Mouse (Mus musculus): ENCODE results near the gene Gm21983. TPM values are rescaled to one million over a fixed set of nuclear protein-coding genes. Genes with fewer than 3 reads are reported as not detected.

Gene Gm21983
- polyA plus RNA-seq, 1 experiment from 2014 or later = not detected

DNA sequence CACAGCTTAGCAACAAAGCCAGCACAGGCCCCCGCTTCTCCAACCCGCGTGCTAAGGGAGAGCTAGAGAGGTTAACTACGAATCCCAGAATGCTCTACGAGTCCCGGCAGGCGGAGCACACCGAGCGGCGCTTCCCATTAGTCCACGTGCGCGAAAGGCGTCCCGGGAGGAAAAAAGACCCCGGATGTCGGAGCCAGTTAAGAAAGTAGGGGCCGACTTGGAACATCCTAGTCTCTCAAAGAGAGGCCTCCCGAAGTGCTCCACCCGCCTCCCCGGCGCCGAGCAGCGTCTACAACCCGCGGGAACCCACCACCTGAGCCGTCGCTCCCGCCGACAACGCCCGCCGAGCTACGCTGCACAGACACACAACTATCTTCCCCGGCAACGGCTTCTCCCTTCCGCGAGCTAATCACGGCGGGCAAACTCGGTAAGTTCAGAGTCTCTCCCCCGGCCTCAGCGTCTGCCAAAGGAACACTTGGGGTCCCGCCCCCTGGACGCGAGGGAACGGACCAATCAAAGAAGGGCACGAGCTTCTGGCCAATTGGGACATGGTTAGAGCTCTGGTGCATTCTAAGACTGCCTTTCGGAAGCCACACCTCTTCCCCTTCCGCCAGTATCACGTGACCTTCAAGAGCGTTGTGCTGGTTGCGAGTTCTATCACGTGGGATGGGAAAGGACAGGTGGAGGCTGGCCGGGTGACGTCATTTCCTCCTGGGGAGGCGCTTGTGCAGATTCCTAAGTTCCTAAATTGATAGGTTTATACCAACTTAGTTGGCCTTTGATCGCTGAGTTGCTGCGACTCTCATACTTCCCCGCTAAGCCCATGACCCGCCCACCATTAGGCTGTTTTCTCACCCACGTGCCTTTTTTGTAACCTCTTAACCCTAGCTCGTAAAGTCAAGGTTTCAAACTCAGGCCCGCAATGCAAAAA lies 15.1 kb upstream of the Gm21983 start, which contains the start of the genes BC024978 and Snrpa:
Gene BC024978, plus strand, starts transcription at position 101 of the 931 bp plus-strand sequence.
Gene Snrpa, minus strand, starts transcription at position 591 of the 931 bp plus-strand sequence.
- H3K9ac ChIP-seq (replicated peaks; ENCODE audit: low read length) = peak within 1 kb of the TSS; percentile 73
- ATAC-seq (ENCODE audit: low FRiP score, low TSS enrichment) = peak; percentile 98
- peaks cover 18% of the 10 kb centered on the region for H3K4me1 ChIP-seq (ENCODE audit: control insufficient read depth, insufficient read depth, low read length)

GRCm38 (mm10) chr7:27193731-27194130 lies 12.8 kb upstream of the Gm21983 start:
- H3K9me3 ChIP-seq (ENCODE audit: control insufficient read depth, low read length) = no peaks in the 10 kb centered on the region
- no peak for DNase-seq
- H3K4me2 ChIP-seq (ENCODE audit: low read length) = peak overlapping the region; percentile 79; the same call in 1 of the 2 replicates
- 90% methylated on average over 4 of the region's 4 CpGs for WGBS
- peak overlapping the region; percentile 9; the same call in 1 of the 2 replicates for H3K9ac ChIP-seq (replicated peaks; ENCODE audit: low read length)
- ATAC-seq (ENCODE audit: low FRiP score, low TSS enrichment) = no peak
- H3K4me1 ChIP-seq (ENCODE audit: control insufficient read depth, insufficient read depth, low read length) = peaks cover 18% of the 10 kb centered on the region
- H3K27me3 ChIP-seq (ENCODE audit: control insufficient read depth, insufficient read depth, low read length) = no peaks in the 10 kb centered on the region
- peaks cover 53% of the 10 kb centered on the region for H3K36me3 ChIP-seq (ENCODE audit: control insufficient read depth, insufficient read depth, low read length)
- H3K27ac ChIP-seq (replicated peaks; ENCODE audit: low read depth, low read length) = no peak overlapping the region
- H3K4me3 ChIP-seq (replicated peaks; ENCODE audit: low read depth, low read length) = no peak overlapping the region

More for the DNA sequence above, 15.1 kb upstream of the Gm21983 start, which contains the start of the genes BC024978 and Snrpa:
- Histone ChIP-seq H3K4me2 (ENCODE audit: low read length) (peak within 1 kb of the TSS; percentile 79), H3K36me3 (ENCODE audit: control insufficient read depth, insufficient read depth, low read length) (peaks cover 31% of the 10 kb centered on the region), H3K27ac (replicated peaks; ENCODE audit: low read depth, low read length) (peak within 1 kb of the TSS; percentile 94), H3K27me3 (ENCODE audit: control insufficient read depth, insufficient read depth, low read length) (no peaks in the 10 kb centered on the region), H3K9me3 (ENCODE audit: control insufficient read depth, low read length) (no peaks in the 10 kb centered on the region), H3K4me3 (replicated peaks; ENCODE audit: low read depth, low read length) (peak within 1 kb of the TSS; percentile 85)
- under 1% methylated on average over 64 of the region's 64 CpGs for WGBS
- peak; percentile 97 for DNase-seq

- H3K9ac ChIP-seq (replicated peaks; ENCODE audit: low read length) = no peak overlapping the region
- H3K4me3 ChIP-seq (replicated peaks; ENCODE audit: low read depth, low read length) = no peak overlapping the region
- H3K4me1 ChIP-seq (ENCODE audit: control insufficient read depth, insufficient read depth, low read length) = peaks cover 18% of the 10 kb centered on the region
- 94% methylated on average over 5 of the region's 5 CpGs for WGBS
- ATAC-seq (ENCODE audit: low FRiP score, low TSS enrichment) (no peak), DNase-seq (no peak)
- H3K36me3 ChIP-seq (ENCODE audit: control insufficient read depth, insufficient read depth, low read length) = peaks cover 66% of the 10 kb centered on the region
- H3K9me3 ChIP-seq (ENCODE audit: control insufficient read depth, low read length) = no peaks in the 10 kb centered on the region
- no peak overlapping the region for H3K27ac ChIP-seq (replicated peaks; ENCODE audit: low read depth, low read length)
- no peak overlapping the region for H3K4me2 ChIP-seq (ENCODE audit: low read length)
- no peaks in the 10 kb centered on the region for H3K27me3 ChIP-seq (ENCODE audit: control insufficient read depth, insufficient read depth, low read length)
Measured at GRCm38 (mm10) chr7:27192434-27192833, 11.5 kb upstream of the Gm21983 start.

DNA sequence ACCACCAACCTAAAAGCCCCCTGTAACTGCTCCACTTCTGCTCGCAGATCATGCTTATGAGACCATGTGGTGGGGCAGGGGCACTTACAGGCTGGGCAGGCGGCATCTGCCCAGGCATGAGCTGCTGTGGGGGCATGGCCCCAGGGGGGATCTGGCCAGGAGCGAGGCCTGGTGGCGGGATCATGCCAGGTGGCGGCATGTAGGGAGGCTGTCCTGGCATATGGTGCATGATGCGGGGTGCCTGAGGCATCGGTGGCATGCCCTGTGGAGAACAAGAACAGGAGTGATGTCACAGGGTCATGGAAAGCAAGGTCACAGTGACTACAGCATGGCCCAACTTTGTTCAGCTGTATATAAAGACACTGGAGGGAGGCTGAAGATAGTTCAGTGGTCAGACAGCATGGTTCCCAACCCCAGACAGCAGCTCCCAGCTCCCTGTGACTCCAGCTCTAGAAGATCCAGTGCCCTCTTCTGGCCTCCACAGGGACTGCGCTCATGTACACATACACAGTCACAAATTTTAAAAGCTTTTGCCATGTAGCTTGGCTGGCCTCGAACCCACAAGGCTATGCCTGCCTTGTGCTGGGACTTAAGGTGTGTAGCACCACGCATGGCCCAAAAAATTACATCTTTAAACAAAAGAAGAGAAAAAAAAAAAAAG lies 8.5 kb upstream of the Gm21983 start:
- WGBS = 95% methylated on average over 10 of the region's 10 CpGs
- no peaks in the 10 kb centered on the region for H3K27me3 ChIP-seq (ENCODE audit: control insufficient read depth, insufficient read depth, low read length)
- ATAC-seq (ENCODE audit: low FRiP score, low TSS enrichment) = no peak

DNA sequence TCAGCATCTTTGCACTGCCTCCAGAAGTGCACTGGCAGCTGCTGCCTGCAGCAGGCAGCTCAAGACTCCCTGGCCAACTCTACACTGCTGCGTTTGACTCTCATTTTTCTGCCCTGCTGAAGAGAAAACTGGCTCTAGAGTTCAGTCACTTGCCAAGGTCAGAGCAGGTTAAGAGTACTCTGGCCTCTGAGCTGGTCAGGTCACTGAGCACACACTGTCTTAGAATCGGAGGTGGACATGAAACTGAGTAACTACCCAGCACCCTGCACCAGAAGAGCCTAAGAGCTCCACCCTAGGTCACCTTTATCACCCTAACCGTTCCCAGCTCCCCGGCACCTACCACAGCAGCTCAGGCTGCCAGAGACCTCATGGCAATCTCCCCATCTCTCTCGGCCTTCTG lies 5.1 kb upstream of the Gm21983 start:
- WGBS = 93% methylated on average over 5 of the region's 5 CpGs
- Histone ChIP-seq H3K4me2 (ENCODE audit: low read length) (no peak overlapping the region), H3K27me3 (ENCODE audit: control insufficient read depth, insufficient read depth, low read length) (no peaks in the 10 kb centered on the region), H3K27ac (replicated peaks; ENCODE audit: low read depth, low read length) (no peak overlapping the region), H3K9ac (replicated peaks; ENCODE audit: low read length) (no peak overlapping the region), H3K4me3 (replicated peaks; ENCODE audit: low read depth, low read length) (no peak overlapping the region), H3K4me1 (ENCODE audit: control insufficient read depth, insufficient read depth, low read length) (no peaks in the 10 kb centered on the region), H3K9me3 (ENCODE audit: control insufficient read depth, low read length) (no peaks in the 10 kb centered on the region), H3K36me3 (ENCODE audit: control insufficient read depth, insufficient read depth, low read length) (peaks cover 69% of the 10 kb centered on the region)
- ATAC-seq (ENCODE audit: low FRiP score, low TSS enrichment) = no peak
- DNase-seq = no peak

More for the DNA sequence above, 8.5 kb upstream of the Gm21983 start:
- H3K4me1 ChIP-seq (ENCODE audit: control insufficient read depth, insufficient read depth, low read length) = peaks cover 7% of the 10 kb centered on the region
- no peak for DNase-seq
- no peak overlapping the region for H3K4me3 ChIP-seq (replicated peaks; ENCODE audit: low read depth, low read length)
- H3K9ac ChIP-seq (replicated peaks; ENCODE audit: low read length) = no peak overlapping the region
- H3K9me3 ChIP-seq (ENCODE audit: control insufficient read depth, low read length) = no peaks in the 10 kb centered on the region
- H3K36me3 ChIP-seq (ENCODE audit: control insufficient read depth, insufficient read depth, low read length) = peaks cover 95% of the 10 kb centered on the region
- H3K27ac ChIP-seq (replicated peaks; ENCODE audit: low read depth, low read length) = no peak overlapping the region
- H3K4me2 ChIP-seq (ENCODE audit: low read length) = no peak overlapping the region

DNA sequence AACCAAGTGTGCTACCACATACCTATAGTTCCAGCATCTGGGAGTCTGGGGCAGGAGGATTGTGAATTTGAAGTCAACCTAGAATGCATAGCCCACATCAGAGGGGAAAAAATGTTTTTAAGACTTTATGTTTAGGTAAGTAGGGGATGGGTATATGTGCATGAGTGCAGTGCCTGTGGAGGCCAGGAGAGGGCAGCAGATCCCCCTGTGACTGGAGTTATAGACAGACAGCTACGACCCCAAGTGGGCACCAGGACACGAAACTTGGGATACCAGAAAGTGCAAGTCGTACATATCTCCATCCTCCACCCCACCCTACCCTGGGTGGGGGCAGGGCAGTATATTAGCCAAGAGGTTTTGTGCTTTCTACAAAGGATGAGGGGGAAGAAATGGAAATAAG lies 4.1 kb upstream of the Gm21983 start:
- H3K4me2 ChIP-seq (ENCODE audit: low read length) = no peak overlapping the region
- WGBS = 76% methylated on average over 3 of the region's 3 CpGs

GRCm38 (mm10) chr7:27182498-27182897 lies 1.6 kb upstream of the Gm21983 start:
- Histone ChIP-seq H3K4me2 (ENCODE audit: low read length) (no peak overlapping the region), H3K9me3 (ENCODE audit: control insufficient read depth, low read length) (no peaks in the 10 kb centered on the region), H3K27ac (replicated peaks; ENCODE audit: low read depth, low read length) (no peak overlapping the region), H3K36me3 (ENCODE audit: control insufficient read depth, insufficient read depth, low read length) (peaks cover 34% of the 10 kb centered on the region), H3K4me3 (replicated peaks; ENCODE audit: low read depth, low read length) (no peak overlapping the region), H3K9ac (replicated peaks; ENCODE audit: low read length) (no peak overlapping the region), H3K27me3 (ENCODE audit: control insufficient read depth, insufficient read depth, low read length) (no peaks in the 10 kb centered on the region), H3K4me1 (ENCODE audit: control insufficient read depth, insufficient read depth, low read length) (peaks cover 14% of the 10 kb centered on the region)
- ATAC-seq (ENCODE audit: low FRiP score, low TSS enrichment) = no peak
- DNase-seq = no peak
- 84% methylated on average over 1 of the region's 1 CpGs for WGBS

More for the DNA sequence above, 4.1 kb upstream of the Gm21983 start:
- no peak overlapping the region for H3K27ac ChIP-seq (replicated peaks; ENCODE audit: low read depth, low read length)
- H3K9ac ChIP-seq (replicated peaks; ENCODE audit: low read length) = no peak overlapping the region
- H3K4me1 ChIP-seq (ENCODE audit: control insufficient read depth, insufficient read depth, low read length) = peaks cover 3% of the 10 kb centered on the region; the same call in 1 of the 2 replicates
- DNase-seq = peak; percentile 32
- no peaks in the 10 kb centered on the region for H3K27me3 ChIP-seq (ENCODE audit: control insufficient read depth, insufficient read depth, low read length)
- H3K9me3 ChIP-seq (ENCODE audit: control insufficient read depth, low read length) = no peaks in the 10 kb centered on the region
- no peak overlapping the region for H3K4me3 ChIP-seq (replicated peaks; ENCODE audit: low read depth, low read length)
- H3K36me3 ChIP-seq (ENCODE audit: control insufficient read depth, insufficient read depth, low read length) = peaks cover 59% of the 10 kb centered on the region
- no peak for ATAC-seq (ENCODE audit: low FRiP score, low TSS enrichment)

GRCm38 (mm10) chr7:27180036-27180435 lies 850 bp downstream of the Gm21983 start:
- Histone ChIP-seq H3K27me3 (ENCODE audit: control insufficient read depth, insufficient read depth, low read length) (no peaks in the 10 kb centered on the region), H3K9me3 (ENCODE audit: control insufficient read depth, low read length) (no peaks in the 10 kb centered on the region), H3K9ac (replicated peaks; ENCODE audit: low read length) (no peak overlapping the region), H3K4me3 (replicated peaks; ENCODE audit: low read depth, low read length) (no peak overlapping the region), H3K36me3 (ENCODE audit: control insufficient read depth, insufficient read depth, low read length) (peaks cover 18% of the 10 kb centered on the region), H3K4me1 (ENCODE audit: control insufficient read depth, insufficient read depth, low read length) (peaks cover 14% of the 10 kb centered on the region), H3K27ac (replicated peaks; ENCODE audit: low read depth, low read length) (peak overlapping the region; percentile 82), H3K4me2 (ENCODE audit: low read length) (0 out of 2 replicates have a peak overlapping the region, but pooled peaks have one; percentile 4)
- WGBS = 38% methylated on average over 5 of the region's 5 CpGs
- peak; percentile 56 for DNase-seq
- ATAC-seq (ENCODE audit: low FRiP score, low TSS enrichment) = no peak
